Mouse (Mus musculus): ENCODE measurements around the gene Heyl. TPM values are rescaled to one million over a fixed set of nuclear protein-coding genes. Genes with fewer than 3 reads are reported as not detected.

Heyl gene
- polyA plus RNA-seq, 1 experiment, result 4.1 TPM

GRCm38 (mm10) chr4:123239361-123240203 is 6.2 kb downstream of the Heyl start:
- H3K27ac ChIP-seq (ENCODE audit: insufficient read depth, low read depth, low read length), result no peak overlapping the region
- WGBS, result 13% methylated on average over 58 of the region's 58 CpGs
- H3K27me3 ChIP-seq (replicated peaks; ENCODE audit: control insufficient read depth, insufficient read depth, low read length), result no peaks in the 10 kb centered on the region
- H3K36me3 ChIP-seq (ENCODE audit: control insufficient read depth, insufficient read depth, low read length), result no peaks in the 10 kb centered on the region
- H3K4me3 ChIP-seq (ENCODE audit: insufficient read depth, low read depth, low read length), result no peak overlapping the region
- H3K4me1 ChIP-seq (ENCODE audit: control insufficient read depth, insufficient read depth, low read length), result no peaks in the 10 kb centered on the region
- TF ChIP-seq POLR2A (IDR thresholded peaks at IDR 0.05; ENCODE audit: low read depth, low read length) (no peak), CTCF (conservative IDR thresholded peaks at IDR 0.05; ENCODE audit: insufficient read depth, insufficient read length, low read depth, low read length) (no peak)
- DNase-seq, result peak; percentile 64

DNA sequence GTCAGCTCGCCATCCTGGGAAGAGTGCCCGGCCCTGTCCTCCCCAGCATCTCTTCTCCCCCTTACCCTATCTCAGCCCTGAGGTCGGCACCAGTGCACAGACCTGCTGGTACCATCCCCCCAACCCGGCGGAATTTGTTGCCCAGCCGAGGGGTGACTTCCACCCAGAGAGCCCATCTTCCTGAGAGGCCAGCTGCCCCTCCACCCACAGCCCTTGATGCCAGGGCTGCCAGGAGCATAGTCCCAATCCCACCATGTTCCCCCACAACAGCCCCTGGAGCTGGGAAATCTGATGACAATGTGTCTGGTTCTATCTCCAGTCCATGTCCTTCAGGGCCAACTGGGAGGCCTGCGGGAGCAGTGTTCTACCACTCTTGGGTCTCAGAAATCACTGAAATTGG is 12.9 kb downstream of the Heyl start:
- H3K27ac ChIP-seq (ENCODE audit: insufficient read depth, low read depth, low read length), result no peak overlapping the region

GRCm38 (mm10) chr4:123246651-123247050 is 13.3 kb downstream of the Heyl start:
- no peak for DNase-seq
- no peak overlapping the region for H3K27ac ChIP-seq (ENCODE audit: insufficient read depth, low read depth, low read length)
- no peaks in the 10 kb centered on the region for H3K27me3 ChIP-seq (replicated peaks; ENCODE audit: control insufficient read depth, insufficient read depth, low read length)
- H3K4me3 ChIP-seq (ENCODE audit: insufficient read depth, low read depth, low read length), result no peak overlapping the region
- H3K36me3 ChIP-seq (ENCODE audit: control insufficient read depth, insufficient read depth, low read length), result no peaks in the 10 kb centered on the region
- H3K4me1 ChIP-seq (ENCODE audit: control insufficient read depth, insufficient read depth, low read length), result no peaks in the 10 kb centered on the region
- 94% methylated on average over 5 of the region's 5 CpGs for WGBS
- no peak for TF ChIP-seq CTCF (conservative IDR thresholded peaks at IDR 0.05; ENCODE audit: insufficient read depth, insufficient read length, low read depth, low read length)
- no peak for TF ChIP-seq POLR2A (IDR thresholded peaks at IDR 0.05; ENCODE audit: low read depth, low read length)

More for the DNA sequence above, 12.9 kb downstream of the Heyl start:
- 83% methylated on average over 7 of the region's 7 CpGs for WGBS
- TF ChIP-seq CTCF (conservative IDR thresholded peaks at IDR 0.05; ENCODE audit: insufficient read depth, insufficient read length, low read depth, low read length), result no peak
- no peak for TF ChIP-seq POLR2A (IDR thresholded peaks at IDR 0.05; ENCODE audit: low read depth, low read length)
- no peak overlapping the region for H3K4me3 ChIP-seq (ENCODE audit: insufficient read depth, low read depth, low read length)
- H3K4me1 ChIP-seq (ENCODE audit: control insufficient read depth, insufficient read depth, low read length), result no peaks in the 10 kb centered on the region
- H3K36me3 ChIP-seq (ENCODE audit: control insufficient read depth, insufficient read depth, low read length), result no peaks in the 10 kb centered on the region
- no peaks in the 10 kb centered on the region for H3K27me3 ChIP-seq (replicated peaks; ENCODE audit: control insufficient read depth, insufficient read depth, low read length)
- DNase-seq, result no peak

GRCm38 (mm10) chr4:123247147-123247880 is 14.0 kb downstream of the Heyl start:
- H3K4me3 ChIP-seq (ENCODE audit: insufficient read depth, low read depth, low read length), result no peak overlapping the region
- DNase-seq, result peak; percentile 49
- TF ChIP-seq POLR2A (IDR thresholded peaks at IDR 0.05; ENCODE audit: low read depth, low read length) (no peak), CTCF (conservative IDR thresholded peaks at IDR 0.05; ENCODE audit: insufficient read depth, insufficient read length, low read depth, low read length) (no peak)
- H3K27me3 ChIP-seq (replicated peaks; ENCODE audit: control insufficient read depth, insufficient read depth, low read length), result no peaks in the 10 kb centered on the region
- no peak overlapping the region for H3K27ac ChIP-seq (ENCODE audit: insufficient read depth, low read depth, low read length)
- no peaks in the 10 kb centered on the region for H3K36me3 ChIP-seq (ENCODE audit: control insufficient read depth, insufficient read depth, low read length)
- 67% methylated on average over 7 of the region's 7 CpGs for WGBS
- H3K4me1 ChIP-seq (ENCODE audit: control insufficient read depth, insufficient read depth, low read length), result no peaks in the 10 kb centered on the region

GRCm38 (mm10) chr4:123248971-123249567 is 15.7 kb downstream of the Heyl start:
- Histone ChIP-seq H3K4me3 (ENCODE audit: insufficient read depth, low read depth, low read length) (no peak overlapping the region), H3K36me3 (ENCODE audit: control insufficient read depth, insufficient read depth, low read length) (no peaks in the 10 kb centered on the region), H3K4me1 (ENCODE audit: control insufficient read depth, insufficient read depth, low read length) (no peaks in the 10 kb centered on the region), H3K27me3 (replicated peaks; ENCODE audit: control insufficient read depth, insufficient read depth, low read length) (no peaks in the 10 kb centered on the region), H3K27ac (ENCODE audit: insufficient read depth, low read depth, low read length) (no peak overlapping the region)
- DNase-seq, result no peak
- 59% methylated on average over 7 of the region's 7 CpGs for WGBS
- TF ChIP-seq POLR2A (IDR thresholded peaks at IDR 0.05; ENCODE audit: low read depth, low read length) (no peak), CTCF (conservative IDR thresholded peaks at IDR 0.05; ENCODE audit: insufficient read depth, insufficient read length, low read depth, low read length) (no peak)

- WGBS, result 56% methylated on average over 5 of the region's 5 CpGs
- DNase-seq, result no peak
- TF ChIP-seq CTCF (conservative IDR thresholded peaks at IDR 0.05; ENCODE audit: insufficient read depth, insufficient read length, low read depth, low read length) (no peak), POLR2A (IDR thresholded peaks at IDR 0.05; ENCODE audit: low read depth, low read length) (no peak)
- Histone ChIP-seq H3K27ac (ENCODE audit: insufficient read depth, low read depth, low read length) (no peak overlapping the region), H3K27me3 (replicated peaks; ENCODE audit: control insufficient read depth, insufficient read depth, low read length) (no peaks in the 10 kb centered on the region), H3K4me1 (ENCODE audit: control insufficient read depth, insufficient read depth, low read length) (no peaks in the 10 kb centered on the region), H3K36me3 (ENCODE audit: control insufficient read depth, insufficient read depth, low read length) (no peaks in the 10 kb centered on the region), H3K4me3 (ENCODE audit: insufficient read depth, low read depth, low read length) (no peak overlapping the region)
Measured at GRCm38 (mm10) chr4:123252214-123252613, 18.9 kb downstream of the Heyl start.

- no peak overlapping the region for H3K4me3 ChIP-seq (ENCODE audit: insufficient read depth, low read depth, low read length)
- WGBS, result 10% methylated on average over 5 of the region's 5 CpGs
- DNase-seq, result peak; percentile 71
- H3K27ac ChIP-seq (ENCODE audit: insufficient read depth, low read depth, low read length), result no peak overlapping the region
- no peaks in the 10 kb centered on the region for H3K4me1 ChIP-seq (ENCODE audit: control insufficient read depth, insufficient read depth, low read length)
- no peak for TF ChIP-seq POLR2A (IDR thresholded peaks at IDR 0.05; ENCODE audit: low read depth, low read length)
- TF ChIP-seq CTCF (conservative IDR thresholded peaks at IDR 0.05; ENCODE audit: insufficient read depth, insufficient read length, low read depth, low read length), result peak; percentile 40
- H3K36me3 ChIP-seq (ENCODE audit: control insufficient read depth, insufficient read depth, low read length), result no peaks in the 10 kb centered on the region
- H3K27me3 ChIP-seq (replicated peaks; ENCODE audit: control insufficient read depth, insufficient read depth, low read length), result no peaks in the 10 kb centered on the region
Measured at GRCm38 (mm10) chr4:123254617-123255016, 21.3 kb downstream of the Heyl start.
